Mouse (Mus musculus) adrenal gland, postnatal 36 days (tissue): ENCODE data around the gene Stat2. TPM values are rescaled to one million over a fixed set of nuclear protein-coding genes. Genes with fewer than 3 reads are reported as not detected.

Experiments
- DNase-seq, 2 experiments: peaks; one replicate each; pipeline ENCODE4 v3.0.0; 2021; ENCODE audit warnings: mixed read lengths in 1 of 2
- total RNA-seq, 2 experiments: library from RNA; stranded (reverse); gene quantifications; 2 replicates each; pipeline ENCODE4 v1.2.3; 2021

The Stat2 gene
- total RNA-seq, 2 experiments from 2014 or later: 32.9 to 33.6 TPM

DNA sequence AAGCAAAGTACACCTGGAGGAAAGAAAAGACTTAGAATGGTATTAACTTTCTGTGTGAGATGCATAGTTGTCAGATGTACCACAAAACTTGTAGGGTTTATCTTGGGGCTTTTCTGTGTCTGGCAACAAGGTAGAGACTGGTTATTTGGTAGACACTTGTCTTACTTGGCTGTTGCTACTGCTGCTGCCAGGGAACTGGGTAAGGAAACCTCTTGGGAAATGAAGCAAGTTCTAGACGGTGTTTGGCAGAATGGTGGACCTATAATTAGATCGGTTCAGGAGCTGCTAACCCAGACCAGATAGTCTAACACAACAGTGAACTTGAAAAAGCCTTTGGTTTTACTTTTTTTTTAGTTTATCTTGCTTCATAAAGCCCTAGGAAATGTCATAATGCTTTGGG is 68.6 kb downstream of the Stat2 start:
- DNase-seq: no peak

GRCm38 (mm10) chr10:128340257-128340656 is 69.9 kb downstream of the Stat2 start:
- no peak for DNase-seq

Other genes with a start within 250 kb of the Stat2 start
- 100 to 1,000 TPM; 638 to 655 TPM for gene Naca, start 235.0 kb upstream of the Stat2 start, total RNA-seq
- gene Ptges3, start 211.6 kb upstream of the Stat2 start, total RNA-seq: 100 to 1,000 TPM; 182 to 237 TPM
- 1,000 to 10,000 TPM; 2,942 to 3,172 TPM for gene Atp5b, start 187.3 kb upstream of the Stat2 start, total RNA-seq
- gene Baz2a, start 179.0 kb upstream of the Stat2 start, total RNA-seq: 10 to 100 TPM; 43.6 to 50.3 TPM
- 100 to 1,000 TPM in 1 of 2 experiments, 10 to 100 TPM in 1; 79.9 to 101 TPM for gene Rbms2, start 90.3 kb upstream of the Stat2 start, total RNA-seq
- 1 to 10 TPM; 1.2 to 2.4 TPM for gene Gls2, start 76.1 kb upstream of the Stat2 start, total RNA-seq
- 10 to 100 TPM; 15.1 to 19.1 TPM for gene Spryd4, start 58.8 kb upstream of the Stat2 start, total RNA-seq
- not detected for gene Mip, start 44.7 kb upstream of the Stat2 start, total RNA-seq
- 1 to 10 TPM; 7.6 to 8.8 TPM for gene Timeless, start 38.5 kb upstream of the Stat2 start, total RNA-seq
- under 1 TPM in 1 of 2 experiments, not detected in 1; 0.23 TPM for gene Apon, start 16.5 kb upstream of the Stat2 start, total RNA-seq
- 10 to 100 TPM in 1 of 2 experiments, 1 to 10 TPM in 1; 1.5 to 11.9 TPM for gene Apof, start 1.9 kb upstream of the Stat2 start, total RNA-seq
- not detected for gene Il23a, start 28.2 kb downstream of the Stat2 start, total RNA-seq
- gene Pan2, start 32.8 kb downstream of the Stat2 start, total RNA-seq: 10 to 100 TPM; 17.7 to 19.6 TPM
- gene Cnpy2, start 51.9 kb downstream of the Stat2 start, total RNA-seq: 100 to 1,000 TPM; 170 to 204 TPM
- gene Cs, start 67.2 kb downstream of the Stat2 start, total RNA-seq: 100 to 1,000 TPM; 369 to 370 TPM
- gene Coq10a, start 98.4 kb downstream of the Stat2 start, total RNA-seq: 10 to 100 TPM; 70.3 to 83.5 TPM
- 10 to 100 TPM; 56.4 to 70.6 TPM for gene Ankrd52, start 106.6 kb downstream of the Stat2 start, total RNA-seq
- not detected for gene Slc39a5, start 130.7 kb downstream of the Stat2 start, total RNA-seq
- 10 to 100 TPM; 71.4 to 73.6 TPM for gene Nabp2, start 140.9 kb downstream of the Stat2 start, total RNA-seq
- gene Rnf41, start 141.1 kb downstream of the Stat2 start, total RNA-seq: 10 to 100 TPM; 44.4 to 45.9 TPM
- gene Smarcc2, start 188.7 kb downstream of the Stat2 start, total RNA-seq: 100 to 1,000 TPM in 1 of 2 experiments, 10 to 100 TPM in 1; 97.5 to 104 TPM
- 100 to 1,000 TPM; 812 to 946 TPM for gene Myl6, start 223.6 kb downstream of the Stat2 start, total RNA-seq
- gene Myl6b, start 228.1 kb downstream of the Stat2 start, total RNA-seq: 1 to 10 TPM; 5.6 to 6.1 TPM